Mouse (Mus musculus) left cerebral cortex, postnatal 14 days (tissue): Measurements from ENCODE around the gene Hspb6. TPM values are rescaled to one million over a fixed set of nuclear protein-coding genes. Genes with fewer than 3 reads are reported as not detected.
A peak's percentile ranks its signal among the peaks of the same experiment; 100 is the strongest.

Source experiments
- DNase-seq, 2 experiments: peaks; one replicate each; pipeline ENCODE4 v3.0.0; 2021 to 2022; ENCODE audit warnings: low spot score in 2 of 2, mixed read lengths in 1 of 2
- intact Hi-C: fragments of 180-260 bp; cut with DNase I; formaldehyde crosslinking; loops from one replicate; pipeline ENCODE4 v1.15.1; 2025
- total RNA-seq, 2 experiments: library from RNA; stranded (reverse); gene quantifications; 2 replicates each; pipeline ENCODE4 v1.2.3; 2021

The Hspb6 gene
- total RNA-seq, 2 experiments from 2014 or later: 5.3 to 10.8 TPM

GRCm38 (mm10) chr7:30550603-30551002, 1.4 kb upstream of the Hspb6 start:
- no peak for DNase-seq
- intact Hi-C loops: loop anchor here (5.0 kb wide), 1 partner anchor 58 kb away; the partner anchor contains the start of gene Prodh2

GRCm38 (mm10) chr7:30551445-30552101, 405 bp upstream of the Hspb6 start:
- DNase-seq: no peak
- intact Hi-C loops: loop anchor here (5.0 kb wide), 1 partner anchor 59 kb away; the partner anchor contains the start of gene Prodh2

GRCm38 (mm10) chr7:30553021-30553589, 1.1 kb downstream of the Hspb6 start:
- DNase-seq: no peak
- intact Hi-C loops: loop anchor here (5.0 kb wide), 1 partner anchor 61 kb away; the partner anchor contains the start of gene Prodh2

GRCm38 (mm10) chr7:30553810-30554584, 2.0 kb downstream of the Hspb6 start:
- no peak for DNase-seq
- intact Hi-C loops: loop anchor here (5.0 kb wide), 1 partner anchor 62 kb away; the partner anchor contains the start of gene Prodh2

GRCm38 (mm10) chr7:30556894-30557536, 5.0 kb downstream of the Hspb6 start:
- DNase-seq: no peak
- intact Hi-C loops: no loop called here

- DNase-seq: no peak
- intact Hi-C loops: no loop called here
These were observed 6.0 kb downstream of the Hspb6 start for GRCm38 (mm10) chr7:30557901-30558514.

GRCm38 (mm10) chr7:30558656-30559442, 6.9 kb downstream of the Hspb6 start:
- no peak for DNase-seq
- intact Hi-C loops: no loop called here

GRCm38 (mm10) chr7:30559443-30559954, 7.5 kb downstream of the Hspb6 start, which contains the start of gene Lin37:
Lin37 (minus strand) TSS chr7:30559838.
- intact Hi-C loops: no loop called here
- DNase-seq: peak; percentile 99

GRCm38 (mm10) chr7:30560296-30560695, 8.3 kb downstream of the Hspb6 start:
- intact Hi-C loops: no loop called here
- no peak for DNase-seq

GRCm38 (mm10) chr7:30562526-30563116, 10.6 kb downstream of the Hspb6 start:
- DNase-seq: no peak
- intact Hi-C loops: no loop called here

- intact Hi-C loops: no loop called here
- peak; percentile 97 to 98 for DNase-seq
These were observed 11.3 kb downstream of the Hspb6 start, which contains the start of the genes U2af1l4, Gm49396 and Psenen for GRCm38 (mm10) chr7:30563117-30563905. U2af1l4 (plus strand) TSS chr7:30563301. Gm49396 (plus strand) TSS chr7:30563344. Psenen (minus strand) TSS chr7:30563627.

GRCm38 (mm10) chr7:30563906-30564280, 11.9 kb downstream of the Hspb6 start:
- intact Hi-C loops: no loop called here
- DNase-seq: no peak

- intact Hi-C loops: no loop called here
- DNase-seq: no peak
These were observed 13.1 kb downstream of the Hspb6 start, which contains the start of gene Igflr1 for GRCm38 (mm10) chr7:30564970-30565571. Igflr1 (plus strand) TSS chr7:30565427.

- DNase-seq: no peak
- intact Hi-C loops: no loop called here
These were observed 14.1 kb downstream of the Hspb6 start for GRCm38 (mm10) chr7:30566033-30566432.

- intact Hi-C loops: no loop called here
- no peak for DNase-seq
These were observed 15.6 kb downstream of the Hspb6 start for GRCm38 (mm10) chr7:30567555-30567954.

- intact Hi-C loops: no loop called here
- DNase-seq: no peak
These were observed 20.4 kb downstream of the Hspb6 start for GRCm38 (mm10) chr7:30572389-30572788.

GRCm38 (mm10) chr7:30572969-30573368, 21.0 kb downstream of the Hspb6 start:
- intact Hi-C loops: no loop called here

More at GRCm38 (mm10) chr7:30572969-30573368, 21.0 kb downstream of the Hspb6 start:
- DNase-seq: no peak
